Mouse (Mus musculus) liver, embryonic 14.5 days (tissue): Measurements from ENCODE around the gene Gramd1b.

Experiments
- CTCF ChIP-seq: IDR thresholded peaks from 2 replicates; pipeline ENCODE4 v1.5.1; 2016; ENCODE audit warnings: antibody characterized with exemption, low read depth, control low read depth
- EP300 ChIP-seq: IDR thresholded peaks from 2 replicates; pipeline ENCODE4 v1.6.1; 2016; ENCODE audit warnings: antibody characterized with exemption, low read depth

- TF ChIP-seq CTCF (no peak), EP300 (no peak)
Observed at GRCm38 (mm10) chr9:40304243-40304642, 226.9 kb downstream of the Gramd1b start.
